Mouse (Mus musculus) megakaryocyte progenitor cell, adult 5-6 weeks (primary cell): ENCODE measurements around the gene Cpox. TPM values are rescaled to one million over a fixed set of nuclear protein-coding genes. Genes with fewer than 3 reads are reported as not detected.
"Not testable (repeated sequence)": the region's sequence is repeated elsewhere in the genome, so short reads cannot be mapped to it uniquely, and the experiment has no call there.

Experiments
- ATAC-seq: replicated peaks from 2 replicates; pipeline ENCODE4 v1.8.0; 2016; ENCODE audit warnings: mild to moderate bottlenecking, moderate TSS enrichment, inconsistent platforms; ENCODE audit not compliant: poor library complexity
- total RNA-seq, 2 experiments: library from RNA; stranded (forward) in 1 of 2; stranded (reverse) in 1 of 2; fragments of 157-497, 149-512 nt in 1 of 2; fragments of 200-1000 nt in 1 of 2; gene quantifications; 2 replicates each; pipeline versions ENCODE4 v1.2.3 to v1.2.4; 2015 to 2017

Gene Cpox
- total RNA-seq (2015) (68.8 and 73.1 TPM in 2 replicates), total RNA-seq (2017) (28.9 and 34.3 TPM in 2 replicates)

- ATAC-seq: peak; percentile 89
Observed at GRCm38 (mm10) chr16:58669917-58670630, at the start of gene Cpox. TSS of gene Cpox (plus strand) at chr16:58670292.

GRCm38 (mm10) chr16:58622377-58622776 is 47.7 kb upstream of the Cpox start:
- ATAC-seq: no peak

- no peak for ATAC-seq
Observed at GRCm38 (mm10) chr16:58623114-58623513, 47.0 kb upstream of the Cpox start.

- ATAC-seq: peak; percentile 83
Observed at GRCm38 (mm10) chr16:58623944-58624343, 46.1 kb upstream of the Cpox start.

- ATAC-seq: peak; percentile 40; the same call in 1 of the 2 replicates
Observed at GRCm38 (mm10) chr16:58627597-58628335, 42.3 kb upstream of the Cpox start.

GRCm38 (mm10) chr16:58628336-58628680 is 41.8 kb upstream of the Cpox start:
- no peak for ATAC-seq

GRCm38 (mm10) chr16:58628968-58629367 is 41.1 kb upstream of the Cpox start:
- no peak for ATAC-seq

GRCm38 (mm10) chr16:58629736-58630135 is 40.4 kb upstream of the Cpox start:
- ATAC-seq: peak; percentile 17; the same call in 1 of the 2 replicates

- ATAC-seq: no peak
Observed at GRCm38 (mm10) chr16:58635866-58636265, 34.2 kb upstream of the Cpox start.

- peak; percentile 83 for ATAC-seq
Observed at GRCm38 (mm10) chr16:58637448-58637847, 32.6 kb upstream of the Cpox start.

GRCm38 (mm10) chr16:58638016-58638415 is 32.1 kb upstream of the Cpox start:
- ATAC-seq: peak; percentile 47

GRCm38 (mm10) chr16:58638689-58639175 is 31.4 kb upstream of the Cpox start, which contains the start of gene E330017A01Rik:
TSS of gene E330017A01Rik (minus strand) at chr16:58638739.
- ATAC-seq: peak; percentile 83

GRCm38 (mm10) chr16:58649979-58650378 is 20.1 kb upstream of the Cpox start:
- no peak for ATAC-seq

- no peak for ATAC-seq
Observed at GRCm38 (mm10) chr16:58655751-58656150, 14.3 kb upstream of the Cpox start.

GRCm38 (mm10) chr16:58656526-58656925 is 13.6 kb upstream of the Cpox start:
- ATAC-seq: no peak

- ATAC-seq: no peak
Observed at GRCm38 (mm10) chr16:58658668-58659067, 11.4 kb upstream of the Cpox start.

GRCm38 (mm10) chr16:58661826-58662225 is 8.3 kb upstream of the Cpox start:
- peak; percentile 91 for ATAC-seq

- no peak for ATAC-seq
Observed at GRCm38 (mm10) chr16:58662287-58662791, 7.8 kb upstream of the Cpox start.

GRCm38 (mm10) chr16:58663021-58663420 is 7.1 kb upstream of the Cpox start:
- ATAC-seq: peak; percentile 80

GRCm38 (mm10) chr16:58663816-58664215 is 6.3 kb upstream of the Cpox start:
- no peak for ATAC-seq

GRCm38 (mm10) chr16:58665137-58665536 is 5.0 kb upstream of the Cpox start:
- ATAC-seq: not testable (repeated sequence)

- ATAC-seq: not testable (repeated sequence)
Observed at GRCm38 (mm10) chr16:58666681-58667080, 3.4 kb upstream of the Cpox start.
